Mouse (Mus musculus): ENCODE results near the gene Pigh. TPM values are rescaled to one million over a fixed set of nuclear protein-coding genes. Genes with fewer than 3 reads are reported as not detected.

The Pigh gene
- polyA plus RNA-seq, 1 experiment from 2014 or later, result 14.8 TPM

- 1% methylated on average over 47 of the region's 47 CpGs for WGBS
- ATAC-seq (ENCODE audit: insufficient number of reproducible peaks, insufficient read depth, low FRiP score, low read depth), result no peak
- Histone ChIP-seq H3K4me1 (ENCODE audit: control insufficient read depth in 2 of 2, insufficient read depth in 2 of 2, low read length in 2 of 2) (peaks cover 2 to 9% of the 10 kb centered on the region in 2 experiments; a peak in 3 of 4 replicates), H3K4me3 (ENCODE audit: control insufficient read depth in 1 of 2, insufficient read depth in 1 of 2, low read depth in 1 of 2, low read length in 2 of 2) (peak within 1 kb of the TSS; percentile 42 to 46), H3K27me3 (ENCODE audit: control insufficient read depth, insufficient read depth, low read length) (peaks cover 31% of the 10 kb centered on the region), H3K36me3 (ENCODE audit: control insufficient read depth, insufficient read depth, low read length) (no peaks in the 10 kb centered on the region), H3K27ac (replicated peaks in 1 of 2; ENCODE audit: control insufficient read depth in 1 of 2, insufficient read depth in 1 of 2, low read depth in 2 of 2, low read length in 2 of 2) (no peak within 1 kb of the TSS), H3K9ac (ENCODE audit: low read length) (peak within 1 kb of the TSS; percentile 16), H3K4me2 (ENCODE audit: low read length) (peak within 1 kb of the TSS; percentile 85), H3K9me3 (ENCODE audit: control insufficient read depth, low read length) (no peaks in the 10 kb centered on the region)
These were observed 41.1 kb upstream of the Pigh start, which contains the start of gene Arg2 for GRCm38 (mm10) chr12:79130299-79131177. Gene Arg2 (plus strand): TSS chr12:79130777.

DNA sequence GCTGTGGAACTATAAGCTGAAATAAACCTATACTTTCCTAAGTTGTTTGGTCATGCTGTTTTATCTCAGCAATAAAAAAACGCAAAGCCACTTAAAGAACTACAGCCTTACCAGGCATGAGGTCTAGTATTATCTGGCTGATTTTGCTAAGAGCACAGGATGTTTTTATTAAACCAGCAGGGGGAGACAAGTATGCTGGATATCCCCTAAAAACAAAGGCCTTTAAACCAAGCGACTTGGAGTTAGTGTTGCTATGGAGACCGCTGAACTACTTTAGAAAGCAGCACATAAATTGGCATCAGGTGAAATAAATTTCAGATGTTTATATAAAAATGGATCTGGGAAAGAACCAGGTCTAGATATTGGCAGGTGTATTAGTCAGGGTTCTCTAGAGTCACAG, 33.4 kb upstream of the Pigh start:
- no peak for ATAC-seq (ENCODE audit: insufficient number of reproducible peaks, insufficient read depth, low FRiP score, low read depth)
- H3K36me3 ChIP-seq (ENCODE audit: control insufficient read depth, insufficient read depth, low read length), result no peaks in the 10 kb centered on the region
- no peak overlapping the region for H3K9ac ChIP-seq (ENCODE audit: low read length)
- no peak overlapping the region for H3K4me3 ChIP-seq (ENCODE audit: control insufficient read depth in 1 of 2, insufficient read depth in 1 of 2, low read depth in 1 of 2, low read length in 2 of 2)
- no peaks in the 10 kb centered on the region for H3K9me3 ChIP-seq (ENCODE audit: control insufficient read depth, low read length)
- H3K27ac ChIP-seq (replicated peaks in 1 of 2; ENCODE audit: control insufficient read depth in 1 of 2, insufficient read depth in 1 of 2, low read depth in 2 of 2, low read length in 2 of 2), result no peak overlapping the region
- H3K4me1 ChIP-seq (ENCODE audit: control insufficient read depth in 2 of 2, insufficient read depth in 2 of 2, low read length in 2 of 2), result no peaks in the 10 kb centered on the region
- no peaks in the 10 kb centered on the region for H3K27me3 ChIP-seq (ENCODE audit: control insufficient read depth, insufficient read depth, low read length)
- whole genome bisulfite sequencing, result 35% methylated on average over 3 of the region's 3 CpGs
- H3K4me2 ChIP-seq (ENCODE audit: low read length), result no peak overlapping the region

DNA sequence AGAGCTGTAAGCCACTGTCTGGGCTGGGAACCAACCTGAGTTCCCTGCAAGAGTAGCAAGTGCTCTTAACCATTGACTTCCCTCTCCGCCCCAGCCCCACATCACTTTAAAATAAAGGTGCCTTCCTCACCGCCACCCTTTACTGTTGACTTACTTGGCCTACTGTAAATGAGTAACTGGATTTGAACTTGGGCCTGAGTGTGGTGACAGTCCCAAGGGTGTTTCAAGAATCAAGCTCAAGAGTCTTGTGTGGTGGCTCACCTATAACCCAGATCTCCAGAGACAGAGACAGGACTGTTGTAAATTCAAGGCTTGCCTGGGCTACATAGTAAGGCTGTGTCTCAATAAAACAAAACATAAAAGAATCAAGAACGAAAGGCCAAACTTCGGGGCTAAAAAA, 29.5 kb upstream of the Pigh start:
- no peak for ATAC-seq (ENCODE audit: insufficient number of reproducible peaks, insufficient read depth, low FRiP score, low read depth)
- Histone ChIP-seq H3K27ac (replicated peaks in 1 of 2; ENCODE audit: control insufficient read depth in 1 of 2, insufficient read depth in 1 of 2, low read depth in 2 of 2, low read length in 2 of 2) (no peak overlapping the region), H3K36me3 (ENCODE audit: control insufficient read depth, insufficient read depth, low read length) (no peaks in the 10 kb centered on the region), H3K4me2 (ENCODE audit: low read length) (no peak overlapping the region), H3K9ac (ENCODE audit: low read length) (no peak overlapping the region), H3K27me3 (ENCODE audit: control insufficient read depth, insufficient read depth, low read length) (no peaks in the 10 kb centered on the region), H3K9me3 (ENCODE audit: control insufficient read depth, low read length) (no peaks in the 10 kb centered on the region), H3K4me1 (ENCODE audit: control insufficient read depth in 2 of 2, insufficient read depth in 2 of 2, low read length in 2 of 2) (no peaks in the 10 kb centered on the region), H3K4me3 (ENCODE audit: control insufficient read depth in 1 of 2, insufficient read depth in 1 of 2, low read depth in 1 of 2, low read length in 2 of 2) (no peak overlapping the region)
- 80% methylated on average over 4 of the region's 4 CpGs for whole genome bisulfite sequencing

DNA sequence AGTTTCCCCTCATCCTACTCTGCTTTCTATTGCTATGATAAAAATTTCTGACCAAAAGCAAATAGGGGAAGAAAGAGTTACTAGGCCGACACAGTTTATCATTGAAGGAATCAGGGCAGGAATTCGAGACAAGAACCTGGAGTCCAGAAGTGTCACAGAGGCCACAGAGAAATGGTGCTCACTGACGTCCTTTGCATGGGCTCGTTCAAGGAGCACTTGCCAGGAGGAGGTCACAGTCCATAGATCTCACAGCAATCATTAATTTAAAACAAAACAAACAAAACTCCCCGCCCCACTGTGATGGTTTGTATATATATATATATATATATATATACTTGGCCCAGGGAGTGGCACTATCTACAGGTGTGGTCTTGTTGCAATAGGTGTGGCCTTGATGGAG, 15.9 kb upstream of the Pigh start:
- WGBS, result 76% methylated on average over 5 of the region's 5 CpGs
- ATAC-seq (ENCODE audit: insufficient number of reproducible peaks, insufficient read depth, low FRiP score, low read depth), result no peak
- no peaks in the 10 kb centered on the region for H3K9me3 ChIP-seq (ENCODE audit: control insufficient read depth, low read length)
- peaks cover 4 to 6% of the 10 kb centered on the region in 2 experiments; a peak in 1 of 4 replicates for H3K4me1 ChIP-seq (ENCODE audit: control insufficient read depth in 2 of 2, insufficient read depth in 2 of 2, low read length in 2 of 2)
- no peaks in the 10 kb centered on the region for H3K27me3 ChIP-seq (ENCODE audit: control insufficient read depth, insufficient read depth, low read length)
- no peaks in the 10 kb centered on the region for H3K36me3 ChIP-seq (ENCODE audit: control insufficient read depth, insufficient read depth, low read length)
- no peak overlapping the region for H3K4me2 ChIP-seq (ENCODE audit: low read length)
- H3K27ac ChIP-seq (replicated peaks in 1 of 2; ENCODE audit: control insufficient read depth in 1 of 2, insufficient read depth in 1 of 2, low read depth in 2 of 2, low read length in 2 of 2), result no peak overlapping the region
- no peak overlapping the region for H3K9ac ChIP-seq (ENCODE audit: low read length)
- no peak overlapping the region for H3K4me3 ChIP-seq (ENCODE audit: control insufficient read depth in 1 of 2, insufficient read depth in 1 of 2, low read depth in 1 of 2, low read length in 2 of 2)

DNA sequence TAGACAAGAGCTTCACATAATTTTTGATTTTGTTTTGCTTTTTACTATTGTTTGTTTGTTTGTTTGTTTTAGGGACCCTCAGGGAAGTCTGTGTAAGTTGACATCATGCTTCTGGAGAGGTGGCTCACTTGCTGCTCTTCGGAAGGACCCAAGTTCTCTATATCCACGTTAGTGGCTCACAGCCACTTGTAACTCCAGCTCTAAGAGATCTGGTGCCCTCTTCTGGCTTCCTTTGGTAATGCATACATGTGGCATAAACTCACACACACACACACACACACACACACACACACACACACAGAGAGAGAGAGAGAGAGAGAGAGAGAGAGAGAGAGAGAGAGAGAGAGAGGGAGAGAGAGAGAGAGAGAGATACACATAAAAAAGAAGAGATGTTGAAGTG, 15.1 kb upstream of the Pigh start:
- H3K27me3 ChIP-seq (ENCODE audit: control insufficient read depth, insufficient read depth, low read length), result no peaks in the 10 kb centered on the region
- WGBS, result 65% methylated on average over 2 of the region's 2 CpGs
- ATAC-seq (ENCODE audit: insufficient number of reproducible peaks, insufficient read depth, low FRiP score, low read depth), result no peak
- H3K4me3 ChIP-seq (ENCODE audit: control insufficient read depth in 1 of 2, insufficient read depth in 1 of 2, low read depth in 1 of 2, low read length in 2 of 2), result no peak overlapping the region
- H3K4me2 ChIP-seq (ENCODE audit: low read length), result no peak overlapping the region
- H3K9ac ChIP-seq (ENCODE audit: low read length), result no peak overlapping the region
- no peaks in the 10 kb centered on the region for H3K36me3 ChIP-seq (ENCODE audit: control insufficient read depth, insufficient read depth, low read length)
- no peak overlapping the region for H3K27ac ChIP-seq (replicated peaks in 1 of 2; ENCODE audit: control insufficient read depth in 1 of 2, insufficient read depth in 1 of 2, low read depth in 2 of 2, low read length in 2 of 2)
- H3K4me1 ChIP-seq (ENCODE audit: control insufficient read depth in 2 of 2, insufficient read depth in 2 of 2, low read length in 2 of 2), result peaks cover 4 to 6% of the 10 kb centered on the region in 2 experiments; a peak in 1 of 4 replicates
- H3K9me3 ChIP-seq (ENCODE audit: control insufficient read depth, low read length), result no peaks in the 10 kb centered on the region

DNA sequence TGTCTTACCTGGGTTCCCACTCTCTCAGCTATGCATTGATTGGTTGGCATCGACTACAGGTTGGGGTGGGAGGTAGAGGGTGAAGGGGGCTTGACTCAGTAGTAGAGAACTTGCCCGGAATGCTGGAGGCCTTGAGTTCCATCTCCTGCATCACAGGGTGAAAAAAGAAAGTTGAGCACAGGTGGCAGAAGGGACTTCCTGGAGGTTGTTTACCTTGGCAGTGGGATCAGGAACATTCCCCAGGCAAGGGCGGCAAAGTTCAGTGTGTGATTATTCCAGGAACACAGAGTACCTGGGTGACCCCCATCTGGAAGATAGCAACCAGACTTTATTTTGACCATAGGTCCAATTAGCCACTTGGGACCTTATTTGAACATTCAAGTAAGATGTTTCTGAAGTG, 14.3 kb upstream of the Pigh start:
- Histone ChIP-seq H3K9me3 (ENCODE audit: control insufficient read depth, low read length) (no peaks in the 10 kb centered on the region), H3K27ac (replicated peaks in 1 of 2; ENCODE audit: control insufficient read depth in 1 of 2, insufficient read depth in 1 of 2, low read depth in 2 of 2, low read length in 2 of 2) (no peak overlapping the region), H3K4me2 (ENCODE audit: low read length) (no peak overlapping the region), H3K27me3 (ENCODE audit: control insufficient read depth, insufficient read depth, low read length) (no peaks in the 10 kb centered on the region), H3K36me3 (ENCODE audit: control insufficient read depth, insufficient read depth, low read length) (no peaks in the 10 kb centered on the region), H3K4me1 (ENCODE audit: control insufficient read depth in 2 of 2, insufficient read depth in 2 of 2, low read length in 2 of 2) (peaks cover 4 to 6% of the 10 kb centered on the region in 2 experiments; a peak in 1 of 4 replicates), H3K4me3 (ENCODE audit: control insufficient read depth in 1 of 2, insufficient read depth in 1 of 2, low read depth in 1 of 2, low read length in 2 of 2) (no peak overlapping the region), H3K9ac (ENCODE audit: low read length) (no peak overlapping the region)
- 62% methylated on average over 3 of the region's 3 CpGs for WGBS
- no peak for ATAC-seq (ENCODE audit: insufficient number of reproducible peaks, insufficient read depth, low FRiP score, low read depth)

DNA sequence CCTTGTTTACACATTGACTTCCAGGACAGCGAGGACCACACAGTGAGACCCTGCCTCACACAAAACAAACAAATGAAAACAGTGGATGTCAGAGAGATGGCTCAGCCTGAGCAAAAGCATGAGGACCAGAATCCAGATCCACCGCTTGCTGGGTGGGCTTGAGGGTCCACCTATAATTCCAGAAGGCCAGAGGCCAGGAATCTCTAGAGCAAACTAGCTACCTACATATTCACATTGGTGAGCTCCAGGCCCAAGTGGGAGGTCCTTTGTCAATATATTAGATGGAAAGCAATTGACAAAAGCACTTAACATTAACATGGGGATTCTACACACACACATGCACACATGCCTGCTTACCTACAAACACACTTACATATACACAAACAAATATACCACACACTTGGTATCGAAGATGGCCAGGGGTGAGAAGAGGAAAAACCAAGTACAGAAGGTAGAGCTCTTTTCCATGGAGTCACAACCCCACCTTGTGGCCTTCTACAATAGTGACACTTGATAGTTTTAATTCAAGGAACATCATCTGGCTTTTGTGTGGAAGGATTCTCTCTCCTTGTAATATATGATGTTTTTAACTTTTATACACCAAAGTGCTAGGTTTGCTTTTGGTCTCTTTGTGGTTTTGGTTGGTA, 7.8 kb upstream of the Pigh start:
- WGBS, result 60% methylated on average over 3 of the region's 3 CpGs
- Histone ChIP-seq H3K4me1 (ENCODE audit: control insufficient read depth in 2 of 2, insufficient read depth in 2 of 2, low read length in 2 of 2) (peaks cover 4 to 6% of the 10 kb centered on the region in 2 experiments; a peak in 1 of 4 replicates), H3K4me2 (ENCODE audit: low read length) (no peak overlapping the region), H3K9ac (ENCODE audit: low read length) (no peak overlapping the region), H3K9me3 (ENCODE audit: control insufficient read depth, low read length) (no peaks in the 10 kb centered on the region), H3K27me3 (ENCODE audit: control insufficient read depth, insufficient read depth, low read length) (no peaks in the 10 kb centered on the region), H3K36me3 (ENCODE audit: control insufficient read depth, insufficient read depth, low read length) (no peaks in the 10 kb centered on the region), H3K27ac (replicated peaks in 1 of 2; ENCODE audit: control insufficient read depth in 1 of 2, insufficient read depth in 1 of 2, low read depth in 2 of 2, low read length in 2 of 2) (no peak overlapping the region), H3K4me3 (ENCODE audit: control insufficient read depth in 1 of 2, insufficient read depth in 1 of 2, low read depth in 1 of 2, low read length in 2 of 2) (no peak overlapping the region)
- ATAC-seq (ENCODE audit: insufficient number of reproducible peaks, insufficient read depth, low FRiP score, low read depth), result no peak

Measured in heart, embryonic 14.5 days (tissue).